Mouse (Mus musculus): ENCODE results near the gene Egr2.

DNA sequence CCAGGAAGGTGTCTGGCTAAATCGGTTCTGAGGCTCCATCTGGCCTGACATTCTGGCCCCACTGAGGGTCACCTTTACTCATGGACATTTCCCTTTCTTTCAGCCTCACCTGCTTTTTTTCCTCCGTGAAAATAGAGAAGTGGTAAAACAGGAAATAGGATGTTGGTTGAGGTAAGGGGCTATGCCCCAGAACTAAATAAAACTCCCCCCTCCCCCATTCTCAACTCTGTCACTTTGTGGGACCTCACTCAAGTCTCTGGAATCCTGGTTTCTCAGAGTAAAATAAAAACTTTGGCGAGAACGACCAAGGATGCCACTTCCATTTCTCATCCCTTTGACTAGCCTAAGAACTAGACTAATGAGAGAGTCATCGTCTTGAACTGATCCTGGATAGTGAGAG is 31.2 kb upstream of the Egr2 start:
- TF ChIP-seq E2F4 (IDR thresholded peaks at IDR 0.05; ENCODE audit: insufficient read depth): no peak
- no peak for TF ChIP-seq POLR2A (IDR thresholded peaks at IDR 0.05; ENCODE audit: insufficient read length, low read depth)

Measured in myocyte (in vitro differentiated cells).